Mouse (Mus musculus): ENCODE measurements around the gene Gyg. TPM values are rescaled to one million over a fixed set of nuclear protein-coding genes. Genes with fewer than 3 reads are reported as not detected.

Gyg gene
- polyA plus RNA-seq (2012; rRNA removed): 20.4 and 28.5 TPM in 2 replicates

GRCm38 (mm10) chr3:20154531-20155367 is at the start of gene Gyg:
Gene Gyg, minus strand, starts transcription at chr3:20155317.
- TF ChIP-seq POLR2A (IDR thresholded peaks at IDR 0.05; ENCODE audit: borderline replicate concordance, extremely low read depth, insufficient read depth, insufficient read length, poor library complexity, severe bottlenecking) (0 out of 2 replicates have a peak, but pooled peaks have one; percentile 37), CTCF (IDR thresholded peaks at IDR 0.05; ENCODE audit: borderline replicate concordance, extremely low read depth, insufficient read depth, insufficient read length) (no peak)

DNA sequence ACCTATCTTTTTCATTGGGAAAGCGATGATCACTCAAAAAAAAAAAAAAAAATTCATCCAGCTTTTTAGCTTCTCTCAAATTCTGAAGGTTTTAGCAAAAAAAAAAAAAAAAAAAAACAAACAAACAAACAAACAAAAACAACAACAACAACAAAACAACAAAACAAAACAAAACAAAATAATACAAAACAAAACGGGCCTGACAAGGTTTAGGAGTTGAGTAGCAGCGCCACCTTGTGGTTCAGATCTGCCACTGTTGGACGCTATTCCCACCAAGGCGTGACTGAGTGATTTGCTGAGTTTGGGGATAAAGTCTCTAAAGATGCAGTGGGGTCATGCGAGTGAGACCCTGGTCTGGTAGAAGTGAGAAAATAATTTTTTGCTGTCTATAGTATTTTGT is 43.8 kb upstream of the Gyg start:
- peak; percentile 73 for DNase-seq (ENCODE audit: low read depth)

More at GRCm38 (mm10) chr3:20154531-20155367, at the start of gene Gyg:
- peak; percentile 63 for DNase-seq (ENCODE audit: low read depth)

DNA sequence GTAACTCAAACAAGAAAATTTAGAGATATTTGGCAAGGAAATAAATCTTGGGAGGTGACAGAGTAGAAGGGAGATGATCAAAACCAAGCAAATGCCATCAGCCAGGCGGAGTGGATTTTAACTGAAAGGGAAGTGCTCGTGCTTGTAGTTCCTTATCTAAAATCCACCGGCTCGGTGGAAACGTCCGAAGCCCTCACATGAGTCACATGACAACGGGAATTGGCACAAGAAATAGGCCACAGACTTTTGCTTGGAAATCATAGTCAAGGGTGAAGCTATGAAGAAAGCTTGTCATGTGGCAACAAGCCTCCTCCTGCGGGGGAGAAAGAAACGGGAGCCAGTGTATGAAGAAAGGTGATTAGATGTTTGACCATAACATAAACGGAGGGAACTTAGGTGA is 42.8 kb upstream of the Gyg start:
- no peak for DNase-seq (ENCODE audit: low read depth)
- no peak for TF ChIP-seq CTCF (IDR thresholded peaks at IDR 0.05; ENCODE audit: borderline replicate concordance, extremely low read depth, insufficient read depth, insufficient read length)
- no peak for TF ChIP-seq POLR2A (IDR thresholded peaks at IDR 0.05; ENCODE audit: borderline replicate concordance, extremely low read depth, insufficient read depth, insufficient read length, poor library complexity, severe bottlenecking)

More for the DNA sequence above, 43.8 kb upstream of the Gyg start:
- TF ChIP-seq POLR2A (IDR thresholded peaks at IDR 0.05; ENCODE audit: borderline replicate concordance, extremely low read depth, insufficient read depth, insufficient read length, poor library complexity, severe bottlenecking) (no peak), CTCF (IDR thresholded peaks at IDR 0.05; ENCODE audit: borderline replicate concordance, extremely low read depth, insufficient read depth, insufficient read length) (peak; percentile 78)

DNA sequence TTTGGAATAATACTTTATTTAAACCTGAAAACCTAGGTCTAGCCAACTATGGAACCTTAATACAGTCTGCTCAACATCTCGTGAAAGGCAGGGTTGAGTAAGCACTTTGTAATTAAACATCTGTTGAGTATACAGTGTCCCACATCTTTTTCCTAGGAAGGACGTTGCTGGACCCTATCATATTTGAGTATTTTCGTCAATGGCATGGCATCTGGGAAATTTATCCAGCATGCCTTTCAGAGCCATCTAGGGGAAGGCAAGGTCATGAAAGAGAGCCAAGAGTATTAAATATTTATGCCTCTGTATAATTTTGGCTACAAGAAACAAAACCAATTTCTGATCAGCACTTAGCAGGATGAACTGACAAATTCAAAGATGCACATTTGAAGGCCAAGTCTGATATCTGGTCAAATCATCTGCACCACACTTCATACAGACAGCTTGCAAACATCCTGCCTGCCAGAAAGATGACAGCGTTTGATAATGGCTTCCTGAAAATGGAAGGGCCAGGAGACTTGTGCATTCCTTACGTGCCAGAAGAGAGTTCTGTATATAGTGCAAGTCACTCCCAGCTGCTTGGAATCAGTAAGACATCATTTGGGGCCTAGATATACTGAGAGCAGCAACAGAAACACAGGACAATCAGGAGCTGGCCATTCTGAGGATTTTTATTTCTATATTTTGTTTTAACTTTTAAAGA is 34.0 kb upstream of the Gyg start:
- DNase-seq (ENCODE audit: low read depth): no peak
- TF ChIP-seq CTCF (IDR thresholded peaks at IDR 0.05; ENCODE audit: borderline replicate concordance, extremely low read depth, insufficient read depth, insufficient read length) (no peak), POLR2A (IDR thresholded peaks at IDR 0.05; ENCODE audit: borderline replicate concordance, extremely low read depth, insufficient read depth, insufficient read length, poor library complexity, severe bottlenecking) (no peak)

DNA sequence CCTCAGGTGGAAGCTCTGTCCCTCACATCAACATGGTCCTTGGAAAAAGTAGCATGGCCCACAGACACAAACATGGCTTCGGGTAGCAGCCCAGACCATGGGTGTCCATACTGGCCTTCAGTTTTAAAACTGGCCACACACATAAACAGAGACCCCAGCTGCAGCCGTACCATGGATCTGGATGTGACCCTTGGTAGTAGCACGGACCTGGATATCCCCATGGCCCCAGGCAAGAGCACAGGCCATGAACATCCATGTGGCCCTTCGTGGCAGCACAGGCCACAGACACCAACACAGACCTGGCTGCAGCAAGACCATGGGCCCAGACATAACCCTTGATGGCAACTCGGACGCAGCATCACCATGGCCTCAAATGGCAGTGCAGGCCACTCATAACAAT is 17.3 kb upstream of the Gyg start:
- TF ChIP-seq POLR2A (IDR thresholded peaks at IDR 0.05; ENCODE audit: borderline replicate concordance, extremely low read depth, insufficient read depth, insufficient read length, poor library complexity, severe bottlenecking) (no peak), CTCF (IDR thresholded peaks at IDR 0.05; ENCODE audit: borderline replicate concordance, extremely low read depth, insufficient read depth, insufficient read length) (no peak)
- DNase-seq (ENCODE audit: low read depth): no peak

DNA sequence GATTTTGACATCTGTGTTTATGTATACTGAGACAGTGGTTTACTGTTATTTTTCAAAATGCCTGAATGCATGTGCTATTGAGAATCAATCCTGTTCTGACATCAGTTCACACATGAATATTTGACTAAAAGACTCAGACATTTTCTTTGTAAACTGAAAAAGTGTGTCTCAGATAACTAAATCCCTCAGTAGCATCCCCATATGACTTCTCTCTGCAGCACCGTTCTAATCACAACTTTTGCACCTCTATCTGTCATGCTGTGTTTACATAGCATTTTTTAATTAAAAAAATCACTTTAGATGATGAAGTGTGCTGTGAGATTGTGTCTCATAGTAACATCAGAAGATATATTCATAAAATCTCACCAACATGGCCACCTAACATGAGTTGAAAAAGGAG is 12.4 kb upstream of the Gyg start:
- no peak for TF ChIP-seq CTCF (IDR thresholded peaks at IDR 0.05; ENCODE audit: borderline replicate concordance, extremely low read depth, insufficient read depth, insufficient read length)
- TF ChIP-seq POLR2A (IDR thresholded peaks at IDR 0.05; ENCODE audit: borderline replicate concordance, extremely low read depth, insufficient read depth, insufficient read length, poor library complexity, severe bottlenecking): no peak

GRCm38 (mm10) chr3:20155476-20155875 is 359 bp upstream of the Gyg start:
- no peak for DNase-seq (ENCODE audit: low read depth)
- TF ChIP-seq CTCF (IDR thresholded peaks at IDR 0.05; ENCODE audit: borderline replicate concordance, extremely low read depth, insufficient read depth, insufficient read length) (no peak), POLR2A (IDR thresholded peaks at IDR 0.05; ENCODE audit: borderline replicate concordance, extremely low read depth, insufficient read depth, insufficient read length, poor library complexity, severe bottlenecking) (no peak)

More for the DNA sequence above, 12.4 kb upstream of the Gyg start:
- no peak for DNase-seq (ENCODE audit: low read depth)

GRCm38 (mm10) chr3:20151651-20152050 is 3.5 kb downstream of the Gyg start:
- no peak for TF ChIP-seq POLR2A (IDR thresholded peaks at IDR 0.05; ENCODE audit: borderline replicate concordance, extremely low read depth, insufficient read depth, insufficient read length, poor library complexity, severe bottlenecking)
- no peak for TF ChIP-seq CTCF (IDR thresholded peaks at IDR 0.05; ENCODE audit: borderline replicate concordance, extremely low read depth, insufficient read depth, insufficient read length)
- no peak for DNase-seq (ENCODE audit: low read depth)

- TF ChIP-seq POLR2A (IDR thresholded peaks at IDR 0.05; ENCODE audit: borderline replicate concordance, extremely low read depth, insufficient read depth, insufficient read length, poor library complexity, severe bottlenecking) (no peak), CTCF (IDR thresholded peaks at IDR 0.05; ENCODE audit: borderline replicate concordance, extremely low read depth, insufficient read depth, insufficient read length) (no peak)
- no peak for DNase-seq (ENCODE audit: low read depth)
Observed at GRCm38 (mm10) chr3:20150511-20150910, 4.6 kb downstream of the Gyg start.

DNA sequence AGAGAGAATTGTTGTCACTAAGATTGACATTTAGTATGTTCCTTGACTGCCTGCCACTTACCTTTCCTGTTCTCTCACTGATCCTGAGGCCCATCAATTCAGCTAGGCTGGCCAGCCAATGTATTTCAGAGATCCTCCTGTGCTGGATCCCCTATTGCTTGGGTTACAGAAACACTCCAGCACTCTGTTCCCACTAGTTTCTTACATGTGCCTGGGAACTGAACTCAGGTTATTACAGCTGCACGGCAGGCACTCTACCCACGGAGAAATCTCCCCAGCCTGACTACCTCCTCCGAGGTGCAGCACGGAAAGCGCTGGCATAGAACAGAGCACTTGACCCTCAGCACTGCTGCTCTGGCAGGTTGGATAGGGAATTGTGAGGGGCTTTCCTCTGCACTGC is 7.5 kb downstream of the Gyg start:
- TF ChIP-seq POLR2A (IDR thresholded peaks at IDR 0.05; ENCODE audit: borderline replicate concordance, extremely low read depth, insufficient read depth, insufficient read length, poor library complexity, severe bottlenecking): no peak
- no peak for DNase-seq (ENCODE audit: low read depth)

- DNase-seq (ENCODE audit: low read depth): peak; percentile 48
Observed at GRCm38 (mm10) chr3:20146884-20147395, 8.2 kb downstream of the Gyg start.

More at GRCm38 (mm10) chr3:20146884-20147395, 8.2 kb downstream of the Gyg start:
- TF ChIP-seq CTCF (IDR thresholded peaks at IDR 0.05; ENCODE audit: borderline replicate concordance, extremely low read depth, insufficient read depth, insufficient read length) (no peak), POLR2A (IDR thresholded peaks at IDR 0.05; ENCODE audit: borderline replicate concordance, extremely low read depth, insufficient read depth, insufficient read length, poor library complexity, severe bottlenecking) (no peak)
